Mouse (Mus musculus): ENCODE measurements around the gene Zfp655. TPM values are rescaled to one million over a fixed set of nuclear protein-coding genes. Genes with fewer than 3 reads are reported as not detected.
A peak's percentile ranks its signal among the peaks of the same experiment; 100 is the strongest.
"Not testable (repeated sequence)": the region's sequence is repeated elsewhere in the genome, so short reads cannot be mapped to it uniquely, and the experiment has no call there.

Gene Zfp655
- polyA plus RNA-seq, 1 experiment from 2014 or later: 36.7 TPM

DNA sequence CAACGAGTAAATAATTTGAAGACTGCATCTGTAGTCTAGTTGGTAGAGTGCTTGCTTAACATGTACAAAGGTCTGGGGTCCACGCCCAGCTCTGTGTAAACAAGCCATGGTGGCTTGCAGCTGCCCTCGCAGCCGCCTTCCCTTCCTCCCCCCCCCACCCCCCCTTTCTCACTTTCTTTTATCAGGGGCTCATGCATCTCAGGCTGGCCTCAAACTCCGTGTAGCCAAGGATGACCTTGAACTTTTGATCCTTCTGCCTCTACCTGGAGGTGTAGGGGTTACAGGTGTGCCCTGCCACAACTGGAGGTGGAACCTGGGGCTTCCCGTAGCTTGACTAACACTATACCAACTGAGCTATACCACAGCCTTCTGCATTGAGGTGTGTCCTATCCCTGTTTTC lies 13.8 kb upstream of the Zfp655 start:
- peak; percentile 84 for ATAC-seq
- peaks cover 21% of the 10 kb centered on the region for H3K36me3 ChIP-seq (ENCODE audit: control insufficient read depth, insufficient read depth, low read length)

DNA sequence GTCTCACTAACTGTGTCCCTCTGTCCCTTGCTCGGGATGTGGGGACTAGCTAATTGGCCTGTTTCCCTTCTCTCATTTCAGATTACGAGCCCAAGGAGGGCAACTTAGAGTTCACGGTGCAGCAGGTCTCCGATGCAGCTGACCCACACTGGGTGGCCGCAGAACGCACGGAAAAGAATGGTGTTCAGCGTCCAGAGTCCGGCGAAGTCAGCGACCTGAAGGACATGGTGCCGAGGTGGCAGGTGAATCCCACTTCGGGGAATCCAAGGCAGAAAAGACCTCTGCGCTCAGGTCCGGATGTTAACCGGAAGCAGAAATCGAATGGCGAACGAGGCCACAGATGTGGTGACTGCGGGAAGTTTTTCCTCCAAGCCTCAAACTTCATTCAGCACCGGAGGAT lies 13.3 kb upstream of the Zfp655 start:
- Histone ChIP-seq H3K27ac (ENCODE audit: low read length) (no peak overlapping the region), H3K9ac (ENCODE audit: low read depth, low read length) (no peak overlapping the region), H3K27me3 (replicated peaks; ENCODE audit: control insufficient read depth, insufficient read depth, low read length) (no peaks in the 10 kb centered on the region), H3K36me3 (ENCODE audit: control insufficient read depth, insufficient read depth, low read length) (peaks cover 21% of the 10 kb centered on the region), H3K4me2 (ENCODE audit: low read depth, low read length) (no peak overlapping the region), H3K4me1 (ENCODE audit: control insufficient read depth, insufficient read depth, low read length) (no peaks in the 10 kb centered on the region), H3K9me3 (ENCODE audit: control insufficient read depth, low read length) (no peaks in the 10 kb centered on the region), H3K4me3 (ENCODE audit: low read length) (no peak overlapping the region)
- ATAC-seq: no peak
- WGBS: 97% methylated on average over 21 of the region's 21 CpGs

More for the DNA sequence above, 13.8 kb upstream of the Zfp655 start:
- Histone ChIP-seq H3K27ac (ENCODE audit: low read length) (no peak overlapping the region), H3K9ac (ENCODE audit: low read depth, low read length) (no peak overlapping the region), H3K4me2 (ENCODE audit: low read depth, low read length) (no peak overlapping the region), H3K4me3 (ENCODE audit: low read length) (no peak overlapping the region), H3K4me1 (ENCODE audit: control insufficient read depth, insufficient read depth, low read length) (no peaks in the 10 kb centered on the region), H3K9me3 (ENCODE audit: control insufficient read depth, low read length) (no peaks in the 10 kb centered on the region), H3K27me3 (replicated peaks; ENCODE audit: control insufficient read depth, insufficient read depth, low read length) (no peaks in the 10 kb centered on the region)
- 60% methylated on average over 6 of the region's 6 CpGs for WGBS

DNA sequence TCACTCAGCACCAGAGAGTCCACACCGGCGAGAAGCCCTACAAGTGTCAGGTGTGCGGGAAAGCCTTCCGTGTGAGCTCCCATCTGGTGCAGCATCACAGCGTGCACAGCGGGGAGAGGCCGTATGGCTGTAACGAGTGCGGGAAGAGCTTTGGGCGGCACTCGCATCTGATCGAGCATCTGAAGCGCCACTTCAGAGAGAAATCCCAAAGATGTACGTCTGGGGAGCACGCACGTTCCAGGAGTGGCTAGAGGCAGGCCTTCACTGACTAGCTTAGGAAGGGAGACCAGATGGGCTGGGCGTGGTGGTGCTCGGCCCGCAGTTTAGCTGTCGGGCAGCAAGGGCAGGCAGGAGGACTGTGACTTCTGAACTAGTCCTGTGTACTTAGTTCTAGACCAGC lies 12.8 kb upstream of the Zfp655 start:
- H3K9ac ChIP-seq (ENCODE audit: low read depth, low read length): 0 out of 2 replicates have a peak overlapping the region, but pooled peaks have one; percentile 10
- H3K4me2 ChIP-seq (ENCODE audit: low read depth, low read length): no peak overlapping the region
- no peak overlapping the region for H3K4me3 ChIP-seq (ENCODE audit: low read length)
- H3K4me1 ChIP-seq (ENCODE audit: control insufficient read depth, insufficient read depth, low read length): no peaks in the 10 kb centered on the region
- WGBS: 95% methylated on average over 20 of the region's 20 CpGs
- H3K9me3 ChIP-seq (ENCODE audit: control insufficient read depth, low read length): no peaks in the 10 kb centered on the region
- H3K27ac ChIP-seq (ENCODE audit: low read length): no peak overlapping the region
- H3K27me3 ChIP-seq (replicated peaks; ENCODE audit: control insufficient read depth, insufficient read depth, low read length): no peaks in the 10 kb centered on the region
- peaks cover 21% of the 10 kb centered on the region for H3K36me3 ChIP-seq (ENCODE audit: control insufficient read depth, insufficient read depth, low read length)
- no peak for ATAC-seq

DNA sequence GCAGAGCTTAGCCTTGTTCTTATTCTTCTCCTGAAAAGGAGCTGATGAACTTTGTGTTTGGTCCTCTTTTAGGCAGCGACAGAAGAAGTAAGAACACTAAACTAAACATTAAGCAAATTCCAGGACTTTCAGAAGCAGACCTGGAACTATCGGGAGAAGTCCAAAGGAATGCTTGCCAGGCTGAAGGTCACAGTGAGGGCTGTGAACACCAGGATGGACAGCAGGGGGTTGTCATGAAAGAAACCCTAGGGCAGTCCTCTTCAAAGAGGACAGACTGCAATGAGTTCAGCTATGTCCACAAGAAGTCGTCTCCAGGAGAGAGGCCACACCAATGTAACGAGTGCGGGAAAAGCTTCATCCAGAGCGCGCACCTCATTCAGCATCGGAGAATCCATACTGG lies 11.5 kb upstream of the Zfp655 start:
- 92% methylated on average over 8 of the region's 8 CpGs for WGBS
- no peak overlapping the region for H3K9ac ChIP-seq (ENCODE audit: low read depth, low read length)
- H3K36me3 ChIP-seq (ENCODE audit: control insufficient read depth, insufficient read depth, low read length): peaks cover 21% of the 10 kb centered on the region
- no peaks in the 10 kb centered on the region for H3K4me1 ChIP-seq (ENCODE audit: control insufficient read depth, insufficient read depth, low read length)
- no peak overlapping the region for H3K4me2 ChIP-seq (ENCODE audit: low read depth, low read length)
- H3K4me3 ChIP-seq (ENCODE audit: low read length): no peak overlapping the region
- no peaks in the 10 kb centered on the region for H3K27me3 ChIP-seq (replicated peaks; ENCODE audit: control insufficient read depth, insufficient read depth, low read length)
- H3K27ac ChIP-seq (ENCODE audit: low read length): no peak overlapping the region
- no peaks in the 10 kb centered on the region for H3K9me3 ChIP-seq (ENCODE audit: control insufficient read depth, low read length)
- ATAC-seq: no peak

DNA sequence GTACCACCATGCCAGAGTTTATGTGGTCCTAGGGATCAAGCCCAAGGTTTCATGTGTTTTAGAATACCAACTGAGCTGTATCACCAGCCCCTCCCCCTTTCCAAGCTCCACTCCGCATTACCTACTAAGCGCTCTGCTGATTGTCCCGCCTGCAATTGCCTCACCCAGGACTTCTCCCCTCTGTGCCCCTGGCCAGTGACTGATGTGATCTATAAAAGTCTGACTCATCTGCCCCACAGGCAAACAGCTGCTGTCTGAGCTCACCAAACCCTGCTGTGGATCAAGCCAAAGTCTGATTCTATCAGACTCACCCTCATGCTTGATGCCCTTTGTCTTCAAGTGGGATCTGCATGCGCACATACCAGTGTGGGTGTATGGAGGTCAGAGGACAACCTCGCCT lies 8.7 kb upstream of the Zfp655 start:
- H3K9me3 ChIP-seq (ENCODE audit: control insufficient read depth, low read length): no peaks in the 10 kb centered on the region
- H3K4me1 ChIP-seq (ENCODE audit: control insufficient read depth, insufficient read depth, low read length): no peaks in the 10 kb centered on the region

DNA sequence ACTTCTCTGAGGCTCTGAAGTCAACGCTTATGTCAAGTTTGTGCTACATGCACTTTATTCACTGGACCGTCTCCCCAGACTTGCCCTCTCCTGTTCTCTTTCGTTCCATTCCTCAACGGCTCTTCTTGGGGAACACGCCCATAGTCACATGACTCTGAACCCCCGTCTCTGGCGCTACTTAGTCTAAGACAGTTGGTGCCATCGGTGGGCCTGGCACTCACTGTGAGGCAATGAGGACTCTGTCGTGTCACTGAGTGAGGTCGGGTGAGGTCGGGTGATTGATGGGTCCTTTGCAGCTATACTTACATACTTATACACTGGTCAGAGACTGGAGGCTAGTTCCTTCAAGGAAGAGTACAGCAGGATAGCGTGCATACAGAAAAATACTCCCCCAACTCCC lies 8.1 kb upstream of the Zfp655 start:
- no peak overlapping the region for H3K4me2 ChIP-seq (ENCODE audit: low read depth, low read length)
- peak overlapping the region; percentile 57 for H3K27ac ChIP-seq (ENCODE audit: low read length)
- no peaks in the 10 kb centered on the region for H3K4me1 ChIP-seq (ENCODE audit: control insufficient read depth, insufficient read depth, low read length)
- H3K36me3 ChIP-seq (ENCODE audit: control insufficient read depth, insufficient read depth, low read length): peaks cover 19% of the 10 kb centered on the region
- no peak overlapping the region for H3K9ac ChIP-seq (ENCODE audit: low read depth, low read length)
- H3K9me3 ChIP-seq (ENCODE audit: control insufficient read depth, low read length): no peaks in the 10 kb centered on the region
- no peaks in the 10 kb centered on the region for H3K27me3 ChIP-seq (replicated peaks; ENCODE audit: control insufficient read depth, insufficient read depth, low read length)
- ATAC-seq: peak; percentile 29
- no peak overlapping the region for H3K4me3 ChIP-seq (ENCODE audit: low read length)
- WGBS: 79% methylated on average over 12 of the region's 12 CpGs

More for the DNA sequence above, 8.7 kb upstream of the Zfp655 start:
- Histone ChIP-seq H3K9ac (ENCODE audit: low read depth, low read length) (no peak overlapping the region), H3K4me2 (ENCODE audit: low read depth, low read length) (no peak overlapping the region), H3K27me3 (replicated peaks; ENCODE audit: control insufficient read depth, insufficient read depth, low read length) (no peaks in the 10 kb centered on the region), H3K4me3 (ENCODE audit: low read length) (no peak overlapping the region), H3K36me3 (ENCODE audit: control insufficient read depth, insufficient read depth, low read length) (peaks cover 21% of the 10 kb centered on the region), H3K27ac (ENCODE audit: low read length) (peak overlapping the region; percentile 57)
- 69% methylated on average over 5 of the region's 5 CpGs for WGBS
- ATAC-seq: peak; percentile 92

DNA sequence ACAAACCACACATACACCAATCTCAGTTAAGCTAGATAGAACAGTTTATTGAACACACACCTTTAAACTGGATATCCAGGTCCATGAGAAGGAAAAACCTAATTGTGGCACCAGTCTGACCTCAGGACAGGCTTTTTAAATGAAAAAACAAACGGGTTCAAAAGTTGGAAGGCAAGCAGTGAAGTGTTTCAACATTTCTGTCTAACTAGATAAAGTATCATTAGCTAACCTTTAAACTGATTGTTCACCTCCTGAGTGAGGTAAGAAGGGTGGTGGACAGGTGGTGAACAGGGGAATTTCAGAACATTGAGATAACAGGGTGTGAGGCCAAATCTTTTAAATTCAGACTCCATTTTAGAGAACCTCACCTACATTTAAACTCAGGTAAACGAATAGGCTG lies 5.1 kb upstream of the Zfp655 start:
- Histone ChIP-seq H3K36me3 (ENCODE audit: control insufficient read depth, insufficient read depth, low read length) (no peaks in the 10 kb centered on the region), H3K27ac (ENCODE audit: low read length) (no peak overlapping the region), H3K27me3 (replicated peaks; ENCODE audit: control insufficient read depth, insufficient read depth, low read length) (no peaks in the 10 kb centered on the region), H3K4me1 (ENCODE audit: control insufficient read depth, insufficient read depth, low read length) (peaks cover 4% of the 10 kb centered on the region; the same call in 1 of the 2 replicates), H3K4me3 (ENCODE audit: low read length) (no peak overlapping the region), H3K4me2 (ENCODE audit: low read depth, low read length) (no peak overlapping the region), H3K9ac (ENCODE audit: low read depth, low read length) (no peak overlapping the region), H3K9me3 (ENCODE audit: control insufficient read depth, low read length) (no peaks in the 10 kb centered on the region)
- WGBS: 46% methylated on average over 2 of the region's 2 CpGs
- no peak for ATAC-seq

DNA sequence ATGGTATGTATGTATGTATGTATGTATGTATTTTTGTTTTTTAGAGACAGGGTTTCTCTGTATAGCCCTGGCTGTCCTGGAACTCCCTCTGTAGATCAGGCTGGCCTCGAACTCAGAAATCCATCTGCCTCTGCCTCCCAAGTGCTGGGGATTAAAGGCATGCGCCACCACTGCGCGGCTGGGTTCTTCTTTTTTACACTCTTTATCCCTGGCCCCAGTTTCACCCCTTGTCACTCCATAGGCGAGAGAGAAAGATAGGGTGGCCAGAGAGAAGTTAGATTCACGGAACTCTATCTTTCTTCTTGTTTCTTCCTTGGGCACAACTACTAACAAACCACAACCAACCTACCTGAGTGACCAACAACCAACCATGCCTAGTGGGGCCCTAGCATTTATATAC lies 2.2 kb upstream of the Zfp655 start:
- ATAC-seq; H3K9ac ChIP-seq (ENCODE audit: low read depth, low read length); H3K36me3 ChIP-seq (ENCODE audit: control insufficient read depth, insufficient read depth, low read length); H3K4me3 ChIP-seq (ENCODE audit: low read length); H3K4me2 ChIP-seq (ENCODE audit: low read depth, low read length); H3K27ac ChIP-seq (ENCODE audit: low read length); H3K27me3 ChIP-seq (replicated peaks; ENCODE audit: control insufficient read depth, insufficient read depth, low read length); H3K9me3 ChIP-seq (ENCODE audit: control insufficient read depth, low read length): not testable (repeated sequence)
- WGBS: 82% methylated on average over 6 of the region's 6 CpGs
- peaks cover 10% of the 10 kb centered on the region; the same call in 1 of the 2 replicates for H3K4me1 ChIP-seq (ENCODE audit: control insufficient read depth, insufficient read depth, low read length)

DNA sequence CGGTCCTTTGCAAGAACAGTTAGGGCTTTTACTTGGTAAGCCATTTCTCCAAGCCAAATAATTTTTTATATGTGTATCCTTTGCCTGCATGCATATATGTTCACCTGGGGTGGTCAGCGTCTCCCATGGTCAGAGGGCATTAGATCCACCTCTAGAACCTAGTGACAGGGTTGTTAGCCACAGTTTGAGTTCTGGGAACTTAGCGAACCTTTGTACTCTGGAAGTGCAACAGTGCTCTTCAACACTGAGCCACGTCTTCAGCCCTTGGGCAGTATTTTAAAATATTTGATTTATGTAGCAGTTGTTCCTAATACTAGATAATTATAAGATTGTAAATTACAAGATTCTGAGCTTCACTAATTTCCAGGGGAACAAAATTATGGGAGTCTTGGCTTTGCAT lies 874 bp upstream of the Zfp655 start:
- Histone ChIP-seq H3K9ac (ENCODE audit: low read depth, low read length) (peak overlapping the region; percentile 100), H3K9me3 (ENCODE audit: control insufficient read depth, low read length) (no peaks in the 10 kb centered on the region), H3K36me3 (ENCODE audit: control insufficient read depth, insufficient read depth, low read length) (0 out of 2 replicates have a peak, but pooled peaks cover 10% of the 10 kb centered on the region), H3K4me3 (ENCODE audit: low read length) (no peak overlapping the region), H3K27me3 (replicated peaks; ENCODE audit: control insufficient read depth, insufficient read depth, low read length) (no peaks in the 10 kb centered on the region), H3K4me1 (ENCODE audit: control insufficient read depth, insufficient read depth, low read length) (peaks cover 10% of the 10 kb centered on the region; the same call in 1 of the 2 replicates), H3K27ac (ENCODE audit: low read length) (peak overlapping the region; percentile 72), H3K4me2 (ENCODE audit: low read depth, low read length) (peak overlapping the region; percentile 66; the same call in 1 of the 2 replicates)
- 88% methylated on average over 4 of the region's 4 CpGs for WGBS
- no peak for ATAC-seq

DNA sequence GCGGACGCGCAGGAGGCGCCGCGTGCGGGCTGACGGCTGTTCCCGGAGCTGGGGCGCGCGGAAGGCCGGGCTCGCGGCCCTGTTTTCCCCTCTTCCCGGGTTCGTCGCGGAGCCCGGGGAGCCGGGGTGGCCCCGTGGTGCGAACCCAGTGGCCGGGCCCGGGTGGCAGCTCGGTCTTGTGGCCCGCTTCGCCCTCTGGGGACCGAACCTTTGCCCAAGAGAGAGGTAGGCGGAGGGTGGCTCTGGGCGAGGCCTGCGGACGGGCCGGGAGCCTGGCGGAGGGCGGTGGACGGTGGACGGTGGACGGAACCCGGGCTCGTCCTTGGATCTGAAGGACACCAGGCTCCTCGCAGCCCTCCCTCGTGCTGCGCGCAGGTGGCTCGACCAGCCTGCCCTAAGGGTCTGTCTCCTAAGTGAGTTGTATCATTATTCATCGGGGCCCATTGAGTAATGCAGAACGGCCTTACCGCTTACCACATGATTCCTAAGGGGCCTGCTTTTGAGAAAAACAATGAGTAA lies 437 bp downstream of the Zfp655 start:
- peak; percentile 73 for ATAC-seq
- no peaks in the 10 kb centered on the region for H3K9me3 ChIP-seq (ENCODE audit: control insufficient read depth, low read length)
- peak overlapping the region; percentile 72 for H3K27ac ChIP-seq (ENCODE audit: low read length)

More for the DNA sequence above, 437 bp downstream of the Zfp655 start:
- Histone ChIP-seq H3K9ac (ENCODE audit: low read depth, low read length) (peak overlapping the region; percentile 100), H3K4me2 (ENCODE audit: low read depth, low read length) (peak overlapping the region; percentile 41), H3K4me1 (ENCODE audit: control insufficient read depth, insufficient read depth, low read length) (peaks cover 10% of the 10 kb centered on the region; the same call in 1 of the 2 replicates), H3K27me3 (replicated peaks; ENCODE audit: control insufficient read depth, insufficient read depth, low read length) (no peaks in the 10 kb centered on the region), H3K36me3 (ENCODE audit: control insufficient read depth, insufficient read depth, low read length) (peaks cover 12% of the 10 kb centered on the region; the same call in 1 of the 2 replicates), H3K4me3 (ENCODE audit: low read length) (peak overlapping the region; percentile 97)
- WGBS: under 1% methylated on average over 37 of the region's 49 CpGs
